Mouse (Mus musculus) layer of hippocampus, adult 9-11 months (tissue): ENCODE measurements around the gene Serpinf2.
"Not testable (repeated sequence)": the region's sequence is repeated elsewhere in the genome, so short reads cannot be mapped to it uniquely, and the experiment has no call there.

Experiments used
- DNase-seq: peaks from one replicate; pipeline ENCODE4 v3.0.0; 2022

Serpinf2 gene

DNA sequence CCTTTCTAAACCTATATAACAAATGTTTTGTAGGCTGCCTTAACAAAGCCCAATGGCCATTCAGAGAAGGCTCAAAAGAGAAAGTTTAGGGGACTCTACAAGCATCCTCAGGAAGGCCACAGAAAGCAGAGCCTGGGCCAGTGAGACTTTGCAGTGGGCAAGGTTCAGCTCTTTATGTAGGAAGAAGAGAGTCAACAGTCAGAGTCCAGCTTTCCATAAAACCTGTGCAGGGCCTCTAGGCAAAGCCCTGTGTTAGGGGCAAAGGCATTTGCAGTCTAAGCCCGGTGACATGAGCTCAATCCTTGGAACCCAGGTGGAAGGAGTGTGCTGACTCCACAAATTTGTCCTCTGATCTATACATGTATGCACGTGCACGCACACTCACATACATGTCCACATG, 14.9 kb downstream of the Serpinf2 start:
- DNase-seq, result no peak

DNA sequence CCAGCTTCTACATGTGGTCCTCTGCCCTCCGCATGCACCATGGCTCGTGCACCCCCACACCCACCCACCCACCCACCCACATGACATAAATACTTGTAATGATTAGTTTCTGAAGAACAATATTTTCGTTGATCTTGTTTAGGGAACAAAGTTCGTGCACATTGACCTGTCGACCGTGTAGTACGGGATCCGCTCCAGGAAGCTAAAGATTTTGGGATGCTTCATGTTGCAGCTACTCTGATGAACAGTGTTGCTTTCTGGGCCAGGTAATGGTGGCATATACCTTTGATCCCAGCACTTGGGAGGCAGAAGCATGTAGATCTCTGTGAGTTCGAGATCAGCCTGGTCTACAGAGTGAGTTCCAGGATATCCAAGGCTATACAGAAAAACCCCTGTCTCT, 15.4 kb downstream of the Serpinf2 start:
- no peak for DNase-seq

- no peak for DNase-seq
Measured at GRCm38 (mm10) chr11:75423091-75423490, 16.3 kb downstream of the Serpinf2 start.

DNA sequence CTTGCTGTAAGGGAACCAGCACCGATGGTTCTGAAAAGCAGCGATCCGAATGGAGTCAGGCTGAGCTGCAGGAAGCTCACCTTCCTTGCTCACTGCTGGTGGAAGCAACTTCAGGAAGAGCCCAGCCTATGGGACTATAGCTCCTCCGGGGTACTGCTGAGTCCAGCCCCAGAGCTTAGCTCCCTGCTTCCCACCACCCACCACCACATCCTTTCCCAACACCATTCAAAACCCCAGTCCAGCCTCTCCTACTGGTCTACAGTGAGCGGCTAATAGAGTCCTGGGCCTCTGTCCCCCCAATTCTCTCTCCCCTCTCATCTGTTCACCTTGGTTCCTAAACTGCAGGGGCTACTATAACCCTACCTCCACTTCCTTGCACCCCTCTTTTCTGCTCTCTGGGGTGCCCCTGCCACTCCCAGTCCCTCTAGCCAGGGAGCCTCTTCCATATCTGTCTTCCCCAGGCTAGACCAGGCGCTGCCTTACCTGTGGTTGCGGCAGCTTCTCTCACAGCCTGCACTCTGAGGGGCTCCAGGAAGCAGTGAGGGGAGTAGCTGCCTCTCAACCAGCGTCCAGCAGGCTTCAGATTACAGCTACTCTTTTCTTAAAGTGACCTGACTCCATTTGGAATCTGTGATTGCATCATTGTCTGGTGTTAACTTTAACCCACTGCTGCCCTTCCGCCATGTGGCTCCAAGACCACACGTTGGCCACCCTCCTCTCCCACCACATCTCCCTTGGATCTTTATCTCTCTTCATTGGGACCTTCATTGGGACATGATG, 17.2 kb downstream of the Serpinf2 start, which contains the start of gene Serpinf1:
Gene Serpinf1, minus strand, starts transcription at position 689 of the 780 bp plus-strand sequence.
- DNase-seq, result no peak

DNA sequence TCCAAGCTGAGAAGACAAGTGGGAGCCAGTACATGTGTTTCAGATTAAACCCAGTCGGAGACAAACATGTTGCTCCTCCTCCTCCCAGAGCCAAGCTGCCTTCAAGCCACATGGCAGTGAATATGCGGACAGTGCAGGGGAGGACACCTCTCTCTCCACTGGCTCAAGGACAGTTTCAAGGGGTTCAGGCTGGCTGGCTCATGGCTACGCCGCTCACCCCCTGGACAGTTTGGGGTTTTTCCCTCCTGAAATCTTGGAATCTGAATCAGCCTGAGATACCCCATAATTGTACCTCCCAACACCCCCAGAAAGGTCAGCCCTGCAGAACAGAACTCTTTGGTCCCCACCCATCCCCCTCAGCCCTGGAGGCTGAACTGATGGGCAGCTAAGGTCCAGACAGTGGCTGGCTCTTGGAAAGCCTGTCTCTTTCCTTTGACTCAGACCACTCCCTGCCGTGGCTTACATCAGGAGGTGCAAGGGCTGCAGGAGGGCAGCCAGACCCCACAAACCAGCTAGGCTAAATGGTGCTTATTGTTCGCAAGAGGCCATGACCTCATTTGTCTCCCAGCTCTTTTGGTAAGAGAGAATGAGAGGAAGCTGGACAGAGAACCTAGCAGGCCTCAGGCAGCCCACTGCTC, 17.9 kb downstream of the Serpinf2 start:
- DNase-seq, result no peak

GRCm38 (mm10) chr11:75420810-75421374, 18.5 kb downstream of the Serpinf2 start:
- DNase-seq, result no peak

GRCm38 (mm10) chr11:75420037-75420436, 19.4 kb downstream of the Serpinf2 start:
- DNase-seq, result no peak

- DNase-seq, result no peak
Measured at GRCm38 (mm10) chr11:75415994-75416393, 23.4 kb downstream of the Serpinf2 start.

DNA sequence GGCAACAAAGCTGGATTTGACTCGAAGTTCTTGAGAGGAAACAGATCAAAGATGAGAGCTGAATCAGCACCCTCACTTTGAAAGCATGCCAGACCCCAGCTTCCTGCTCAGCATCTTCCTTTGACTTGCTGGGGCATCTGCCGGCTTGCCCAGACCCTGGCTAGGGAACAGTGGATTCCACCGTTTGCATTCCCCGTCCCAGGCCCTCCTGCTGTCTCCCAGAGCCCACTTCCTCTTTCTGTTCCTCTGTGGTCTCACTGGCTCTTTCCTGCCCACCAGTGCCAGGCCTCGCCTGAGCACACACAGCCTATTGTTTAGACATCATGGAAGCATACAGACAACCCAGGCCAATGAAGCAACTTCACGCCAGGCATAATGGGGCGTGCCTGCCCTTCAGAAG, 24.3 kb downstream of the Serpinf2 start:
- DNase-seq, result peak; percentile 73

- no peak for DNase-seq
Measured at GRCm38 (mm10) chr11:75410591-75410990, 28.8 kb downstream of the Serpinf2 start.

DNA sequence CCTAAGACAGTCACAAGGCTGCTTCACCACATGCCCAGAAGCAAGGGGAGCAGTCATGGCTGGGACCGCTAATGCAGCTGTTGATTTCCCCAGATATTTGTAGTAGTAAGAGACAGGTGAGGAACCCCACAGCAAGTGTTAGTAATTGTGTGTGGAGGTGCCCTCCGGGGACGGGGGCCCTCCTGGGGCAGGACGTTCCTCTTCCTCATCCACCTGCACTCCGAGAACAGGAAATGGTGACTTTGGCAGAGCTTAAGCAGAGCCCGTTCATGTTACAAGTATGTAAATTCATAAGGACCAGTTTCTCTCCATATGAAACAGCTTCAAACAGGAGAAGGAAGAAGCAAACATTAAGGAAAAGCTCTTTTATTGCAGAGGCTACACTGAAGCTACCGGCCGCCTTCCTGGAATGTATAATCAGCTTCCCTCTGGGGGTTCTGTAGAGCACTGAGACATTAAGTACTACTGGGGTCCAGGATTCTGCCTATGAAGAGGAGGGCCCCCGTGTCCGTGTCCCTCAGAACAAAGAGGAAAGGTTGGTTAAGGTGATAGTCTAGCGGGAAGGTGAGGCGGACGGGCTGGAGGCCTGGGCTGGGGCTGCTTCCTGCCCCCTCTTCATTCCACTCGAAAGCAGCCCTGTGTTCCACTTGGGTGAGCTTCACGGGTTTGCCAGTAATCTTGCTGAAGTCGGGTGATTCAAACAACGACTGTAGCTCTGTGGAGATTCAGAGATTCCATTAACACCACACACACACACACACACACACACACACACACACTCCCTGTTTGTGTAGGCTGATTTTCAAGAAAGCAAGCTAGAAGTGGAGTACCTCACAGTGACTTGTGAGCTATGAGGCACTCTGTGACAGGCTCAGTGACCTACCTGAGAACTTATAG, 29.5 kb downstream of the Serpinf2 start:
- DNase-seq, result no peak

DNA sequence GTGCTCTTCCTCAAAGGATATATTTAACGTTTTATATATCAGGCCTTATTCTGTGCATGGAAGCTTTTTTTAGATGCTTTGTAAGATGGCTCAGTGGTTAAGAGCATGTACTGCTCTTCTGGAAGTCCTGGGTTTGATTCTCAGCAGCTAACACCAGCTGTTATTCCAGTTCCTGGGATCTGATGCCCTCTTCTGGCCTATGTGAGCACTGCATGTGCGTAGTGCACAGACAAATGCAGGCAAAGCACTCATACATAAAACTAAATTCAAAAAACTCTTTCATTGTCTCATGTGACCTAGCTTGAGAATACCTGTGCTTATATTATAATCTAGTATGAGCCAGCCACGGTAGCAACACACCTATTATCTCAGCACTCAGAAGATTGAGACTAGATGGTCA, 32.5 kb downstream of the Serpinf2 start:
- no peak for DNase-seq

- DNase-seq, result no peak
Measured at GRCm38 (mm10) chr11:75406104-75406503, 33.3 kb downstream of the Serpinf2 start.

DNA sequence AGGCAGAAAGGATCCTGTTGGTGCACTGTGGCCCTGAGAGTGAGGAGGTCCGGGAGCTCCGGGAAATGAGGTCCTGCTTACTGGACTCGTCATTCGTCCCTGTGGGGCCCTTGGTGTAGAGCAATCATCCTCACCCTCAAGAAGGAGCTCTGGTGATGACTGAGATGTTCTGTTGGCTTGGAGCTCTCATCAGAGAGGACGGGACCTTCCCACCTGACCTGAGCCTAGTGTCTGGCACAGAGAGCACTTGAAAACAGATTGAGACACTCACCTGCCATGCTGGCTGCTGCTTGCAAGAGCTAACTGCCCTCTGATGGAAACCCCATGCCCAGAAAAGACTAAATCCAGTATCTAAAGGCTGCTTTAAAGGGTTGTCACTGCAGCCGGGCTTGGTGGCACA, 34.6 kb downstream of the Serpinf2 start:
- DNase-seq, result no peak

GRCm38 (mm10) chr11:75403301-75404052, 35.9 kb downstream of the Serpinf2 start:
- DNase-seq, result no peak

- DNase-seq, result peak; percentile 71
Measured at GRCm38 (mm10) chr11:75402271-75402690, 37.1 kb downstream of the Serpinf2 start.

DNA sequence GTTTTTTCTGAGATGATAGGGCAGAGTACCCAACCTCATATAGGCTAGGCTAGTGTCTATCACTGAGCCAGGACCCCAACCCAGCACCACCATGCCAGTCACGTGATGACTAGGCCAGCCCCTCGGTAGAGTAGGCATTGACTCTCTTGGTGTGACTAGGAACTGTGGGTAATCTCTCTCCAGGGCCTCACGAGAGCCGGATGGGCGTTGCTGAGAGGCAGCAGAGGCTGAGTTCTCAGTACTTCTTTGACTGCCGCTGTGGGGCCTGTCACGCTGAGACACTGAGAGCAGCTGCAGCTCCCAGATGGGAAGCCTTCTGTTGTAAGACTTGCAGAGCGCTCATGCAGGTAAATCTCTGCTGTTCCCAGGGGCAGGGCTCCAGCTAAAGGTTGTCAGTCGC, 39.3 kb downstream of the Serpinf2 start:
- DNase-seq, result peak; percentile 55

- peak; percentile 83 for DNase-seq
Measured at GRCm38 (mm10) chr11:75399411-75399841, 40.0 kb downstream of the Serpinf2 start.

- DNase-seq, result no peak
Measured at GRCm38 (mm10) chr11:75397452-75397851, 41.9 kb downstream of the Serpinf2 start.

- no peak for DNase-seq
Measured at GRCm38 (mm10) chr11:75395611-75396010, 43.8 kb downstream of the Serpinf2 start.

DNA sequence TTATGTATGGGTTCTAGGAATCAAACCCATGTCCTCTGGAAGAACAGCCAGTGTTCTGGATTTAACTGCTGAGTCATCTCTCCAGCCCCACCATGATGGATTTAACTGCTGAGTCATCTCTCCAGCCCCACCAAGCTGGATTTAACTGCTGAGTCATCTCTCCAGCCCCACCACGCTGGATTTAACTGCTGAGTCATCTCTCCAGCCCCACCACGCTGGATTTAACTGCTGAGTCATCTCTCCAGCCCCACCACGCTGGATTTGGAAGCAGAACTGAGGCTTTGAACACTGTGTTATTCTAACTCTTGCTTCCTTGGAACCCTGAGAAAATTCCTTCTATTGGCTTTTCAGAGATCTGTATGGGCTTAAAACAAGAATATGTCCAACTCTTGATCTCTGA, 55.9 kb downstream of the Serpinf2 start:
- DNase-seq, result not testable (repeated sequence)
